Mouse (Mus musculus) adrenal gland, postnatal 14 days (tissue): ENCODE data around the gene Acer3. TPM values are rescaled to one million over a fixed set of nuclear protein-coding genes. Genes with fewer than 3 reads are reported as not detected.
A peak's percentile ranks its signal among the peaks of the same experiment; 100 is the strongest.
"Not testable (repeated sequence)": the region's sequence is repeated elsewhere in the genome, so short reads cannot be mapped to it uniquely, and the experiment has no call there.

Experiments used
- DNase-seq: peaks from one replicate; pipeline ENCODE4 v3.0.0; 2021; ENCODE audit warnings: mixed read lengths
- total RNA-seq: library from RNA; stranded (reverse); gene quantifications from 2 replicates; pipeline ENCODE4 v1.2.3, GENCODE M21; 2021

Gene Acer3
- total RNA-seq, 1 experiment from 2014 or later, result 16.6 TPM

- no peak for DNase-seq
These were observed 44.7 kb downstream of the Acer3 start for GRCm38 (mm10) chr7:98276263-98276662.

GRCm38 (mm10) chr7:98268166-98268565 lies 52.8 kb downstream of the Acer3 start:
- not testable (repeated sequence) for DNase-seq

- no peak for DNase-seq
These were observed 68.5 kb downstream of the Acer3 start for GRCm38 (mm10) chr7:98252520-98252919.

GRCm38 (mm10) chr7:98236686-98237359 lies 84.2 kb downstream of the Acer3 start:
- DNase-seq, result no peak

GRCm38 (mm10) chr7:98223796-98224195 lies 97.2 kb downstream of the Acer3 start:
- no peak for DNase-seq

GRCm38 (mm10) chr7:98216713-98217112 lies 104.3 kb downstream of the Acer3 start:
- DNase-seq, result no peak

- no peak for DNase-seq
These were observed 118.1 kb downstream of the Acer3 start for GRCm38 (mm10) chr7:98202946-98203345.

- no peak for DNase-seq
These were observed 119.4 kb downstream of the Acer3 start for GRCm38 (mm10) chr7:98201493-98202028.

- no peak for DNase-seq
These were observed 120.6 kb downstream of the Acer3 start for GRCm38 (mm10) chr7:98200396-98200795.

- DNase-seq, result no peak
These were observed 121.6 kb downstream of the Acer3 start, which contains the start of gene B3gnt6 for GRCm38 (mm10) chr7:98199381-98199780. Gene B3gnt6, minus strand, starts transcription at chr7:98199481.

- no peak for DNase-seq
These were observed 125.7 kb downstream of the Acer3 start for GRCm38 (mm10) chr7:98195151-98195801.

GRCm38 (mm10) chr7:98194026-98194792 lies 126.8 kb downstream of the Acer3 start:
- peak; percentile 50 for DNase-seq

- DNase-seq, result peak; percentile 57
These were observed 127.4 kb downstream of the Acer3 start for GRCm38 (mm10) chr7:98193515-98194025.

- DNase-seq, result peak; percentile 62
These were observed 129.3 kb downstream of the Acer3 start for GRCm38 (mm10) chr7:98191571-98192250.

GRCm38 (mm10) chr7:98190578-98190977 lies 130.4 kb downstream of the Acer3 start:
- DNase-seq, result no peak

GRCm38 (mm10) chr7:98189745-98190144 lies 131.3 kb downstream of the Acer3 start:
- DNase-seq, result no peak

GRCm38 (mm10) chr7:98188680-98189079 lies 132.3 kb downstream of the Acer3 start:
- DNase-seq, result no peak

- DNase-seq, result no peak
These were observed 132.8 kb downstream of the Acer3 start for GRCm38 (mm10) chr7:98188238-98188637.

- DNase-seq, result not testable (repeated sequence)
These were observed 133.7 kb downstream of the Acer3 start for GRCm38 (mm10) chr7:98187332-98187731.

- DNase-seq, result no peak
These were observed 134.4 kb downstream of the Acer3 start for GRCm38 (mm10) chr7:98186637-98187036.

GRCm38 (mm10) chr7:98185326-98185725 lies 135.7 kb downstream of the Acer3 start:
- DNase-seq, result peak; percentile 38
